Mouse (Mus musculus) stomach, embryonic 14.5 days (tissue): Measurements from ENCODE around the gene Arhgef28. TPM values are rescaled to one million over a fixed set of nuclear protein-coding genes. Genes with fewer than 3 reads are reported as not detected.

Experiments used
- ATAC-seq: fragments of 200-750 bp; cut with Nextera tagmentation; 2 replicates; pipeline ENCODE4 v1.8.0; 2017; ENCODE audit warnings: low read depth, moderate TSS enrichment; ENCODE audit not compliant: insufficient number of reproducible peaks, insufficient read depth, low FRiP score
- H3K27ac ChIP-seq: fragments of 300-500 bp; sonication (generic); 2 replicates; pipeline ENCODE4 v1.5.1; 2014; ENCODE audit warnings: mild to moderate bottlenecking, low read length, moderate library complexity, mixed read lengths
- H3K27me3 ChIP-seq: fragments of 300-500 bp; sonication (generic); 2 replicates; pipeline ENCODE4 v1.6.1; 2014; ENCODE audit warnings: low read length, control low read depth, mixed read lengths; ENCODE audit not compliant: control insufficient read depth, insufficient read depth
- H3K36me3 ChIP-seq: fragments of 300-500 bp; sonication (generic); 2 replicates; pipeline ENCODE4 v1.6.1; 2014; ENCODE audit warnings: mild to moderate bottlenecking, control low read depth, low read length, moderate library complexity, mixed read lengths; ENCODE audit not compliant: control insufficient read depth, insufficient read depth
- H3K4me1 ChIP-seq: fragments of 300-500 bp; sonication (generic); 2 replicates; pipeline ENCODE4 v1.6.1; 2014; ENCODE audit warnings: low read length, control low read depth, mixed read lengths; ENCODE audit not compliant: control insufficient read depth, insufficient read depth
- H3K4me2 ChIP-seq: fragments of 300-500 bp; sonication (generic); replicated peaks from 2 replicates; pipeline ENCODE4 v1.6.1; 2014; ENCODE audit warnings: low read depth, low read length, control low read depth
- H3K4me3 ChIP-seq: fragments of 300-500 bp; sonication (generic); 2 replicates; pipeline ENCODE4 v1.5.1; 2014; ENCODE audit warnings: low read depth, low read length, control low read depth
- H3K9ac ChIP-seq: fragments of 300-500 bp; sonication (generic); replicated peaks from 2 replicates; pipeline ENCODE4 v1.6.1; 2014; ENCODE audit warnings: low read depth, mild to moderate bottlenecking, control low read depth, low read length, moderate library complexity, mixed read lengths
- H3K9me3 ChIP-seq: fragments of 300-500 bp; sonication (generic); 2 replicates; pipeline ENCODE4 v1.6.1; 2016; ENCODE audit warnings: low read depth, low read length, control low read depth; ENCODE audit not compliant: control insufficient read depth
- WGBS: fragments of 180-500 bp; shearing (Covaris S2); extraction: QIAGEN DNeasy Blood & Tissue Kit; methylation state at CpG from one replicate; pipeline ENCODE4 v1.1.7; 2014; 5-methylcytosine and 5-hydroxymethylcytosine counted together
- polyA plus RNA-seq: library from polyadenylated mRNA; unstranded; fragments of >200 nt; fragmentation: Nextera tagmentation; extraction: Ambion mirVana; gene quantifications from 2 replicates; pipeline ENCODE4 v1.2.1, GENCODE M21; 2014

Gene Arhgef28
- polyA plus RNA-seq, 1 experiment from 2014 or later, result 28.4 TPM

- Histone ChIP-seq H3K4me2 (no peak overlapping the region), H3K4me1 (no peaks in the 10 kb centered on the region), H3K27ac (no peak overlapping the region), H3K9ac (no peak overlapping the region), H3K36me3 (peaks cover 2% of the 10 kb centered on the region; the same call in 1 of the 2 replicates), H3K27me3 (no peaks in the 10 kb centered on the region), H3K4me3 (no peak overlapping the region), H3K9me3 (no peaks in the 10 kb centered on the region)
- 79% methylated on average over 6 of the region's 6 CpGs for WGBS
- ATAC-seq, result no peak
These were observed 257.4 kb downstream of the Arhgef28 start for GRCm38 (mm10) chr13:97948856-97949255.

GRCm38 (mm10) chr13:97947598-97947997 is 258.6 kb downstream of the Arhgef28 start:
- no peak overlapping the region for H3K9ac ChIP-seq
- 73% methylated on average over 3 of the region's 3 CpGs for WGBS
- no peaks in the 10 kb centered on the region for H3K4me1 ChIP-seq
- no peak overlapping the region for H3K4me2 ChIP-seq
- H3K9me3 ChIP-seq, result no peaks in the 10 kb centered on the region
- H3K4me3 ChIP-seq, result no peak overlapping the region
- H3K27ac ChIP-seq, result no peak overlapping the region
- H3K27me3 ChIP-seq, result no peaks in the 10 kb centered on the region
- ATAC-seq, result no peak
- peaks cover 2% of the 10 kb centered on the region; the same call in 1 of the 2 replicates for H3K36me3 ChIP-seq

GRCm38 (mm10) chr13:97946422-97946821 is 259.8 kb downstream of the Arhgef28 start:
- H3K4me3 ChIP-seq, result no peak overlapping the region
- no peak overlapping the region for H3K27ac ChIP-seq
- 60% methylated on average over 7 of the region's 7 CpGs for WGBS
- H3K27me3 ChIP-seq, result no peaks in the 10 kb centered on the region
- H3K4me2 ChIP-seq, result no peak overlapping the region
- peak; percentile 56; the same call in 1 of the 2 replicates for ATAC-seq
- H3K9me3 ChIP-seq, result no peaks in the 10 kb centered on the region
- H3K4me1 ChIP-seq, result no peaks in the 10 kb centered on the region
- H3K36me3 ChIP-seq, result peaks cover 2% of the 10 kb centered on the region; the same call in 1 of the 2 replicates
- H3K9ac ChIP-seq, result no peak overlapping the region

- no peaks in the 10 kb centered on the region for H3K27me3 ChIP-seq
- no peak overlapping the region for H3K4me2 ChIP-seq
- 85% methylated on average over 13 of the region's 13 CpGs for WGBS
- H3K9me3 ChIP-seq, result no peaks in the 10 kb centered on the region
- no peak overlapping the region for H3K27ac ChIP-seq
- no peak overlapping the region for H3K9ac ChIP-seq
- no peak for ATAC-seq
- H3K4me1 ChIP-seq, result no peaks in the 10 kb centered on the region
- peaks cover 2% of the 10 kb centered on the region; the same call in 1 of the 2 replicates for H3K36me3 ChIP-seq
- no peak overlapping the region for H3K4me3 ChIP-seq
These were observed 264.1 kb downstream of the Arhgef28 start for GRCm38 (mm10) chr13:97941909-97942680.

GRCm38 (mm10) chr13:97941099-97941498 is 265.1 kb downstream of the Arhgef28 start:
- no peak overlapping the region for H3K4me2 ChIP-seq
- no peak overlapping the region for H3K4me3 ChIP-seq
- no peaks in the 10 kb centered on the region for H3K9me3 ChIP-seq
- H3K27me3 ChIP-seq, result no peaks in the 10 kb centered on the region
- peaks cover 2% of the 10 kb centered on the region; the same call in 1 of the 2 replicates for H3K36me3 ChIP-seq
- ATAC-seq, result no peak
- H3K9ac ChIP-seq, result no peak overlapping the region
- H3K27ac ChIP-seq, result no peak overlapping the region
- no peaks in the 10 kb centered on the region for H3K4me1 ChIP-seq
- WGBS, result 69% methylated on average over 6 of the region's 6 CpGs

DNA sequence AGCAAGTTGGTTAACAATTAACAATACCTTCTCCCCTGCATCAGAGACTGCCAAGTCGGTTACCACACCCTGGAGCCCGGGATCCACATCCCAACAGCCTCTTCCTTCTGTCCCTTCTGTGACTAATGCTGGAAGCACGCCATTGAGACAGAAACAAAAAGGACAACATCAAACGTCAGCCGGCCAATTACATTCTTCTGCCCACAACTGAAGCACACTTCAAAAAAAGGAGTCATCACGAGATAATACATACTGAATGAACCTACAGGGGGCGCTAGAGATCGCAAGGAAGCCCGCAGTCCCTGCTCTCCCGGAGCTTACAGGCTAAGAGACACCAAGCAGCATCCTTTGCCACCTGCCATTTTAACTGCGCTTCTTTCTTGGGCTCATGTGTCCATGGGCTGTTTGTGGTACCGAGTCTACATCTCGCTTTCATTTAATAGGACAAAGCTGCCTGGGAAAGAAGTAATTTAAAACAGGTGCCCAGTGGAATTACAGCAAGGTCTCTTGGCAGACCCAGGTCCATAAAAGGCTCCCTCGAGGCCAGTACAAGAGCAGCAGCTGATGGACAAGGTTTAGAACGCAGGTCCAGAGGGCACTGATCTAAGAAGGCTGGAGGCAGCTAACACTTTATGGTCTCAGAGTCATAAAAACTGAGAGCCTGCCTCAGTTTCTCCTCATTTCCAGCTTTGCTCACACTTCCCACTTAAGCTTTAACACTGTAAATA is 266.6 kb downstream of the Arhgef28 start:
- WGBS, result 70% methylated on average over 15 of the region's 15 CpGs
- Histone ChIP-seq H3K4me1 (no peaks in the 10 kb centered on the region), H3K9me3 (no peaks in the 10 kb centered on the region), H3K27me3 (no peaks in the 10 kb centered on the region), H3K4me2 (no peak overlapping the region), H3K27ac (no peak overlapping the region), H3K36me3 (no peaks in the 10 kb centered on the region), H3K9ac (no peak overlapping the region), H3K4me3 (no peak overlapping the region)
- ATAC-seq, result no peak

GRCm38 (mm10) chr13:97938596-97939297 is 267.5 kb downstream of the Arhgef28 start:
- H3K27ac ChIP-seq, result no peak overlapping the region
- no peak overlapping the region for H3K9ac ChIP-seq
- no peak overlapping the region for H3K4me2 ChIP-seq
- WGBS, result 32% methylated on average over 18 of the region's 18 CpGs
- ATAC-seq, result 0 out of 2 replicates have a peak, but pooled peaks have one; percentile 56
- no peak overlapping the region for H3K4me3 ChIP-seq
- H3K4me1 ChIP-seq, result no peaks in the 10 kb centered on the region
- no peaks in the 10 kb centered on the region for H3K36me3 ChIP-seq
- H3K9me3 ChIP-seq, result no peaks in the 10 kb centered on the region
- no peaks in the 10 kb centered on the region for H3K27me3 ChIP-seq

GRCm38 (mm10) chr13:97937919-97938318 is 268.3 kb downstream of the Arhgef28 start:
- H3K36me3 ChIP-seq, result no peaks in the 10 kb centered on the region
- no peak overlapping the region for H3K4me3 ChIP-seq
- H3K4me2 ChIP-seq, result no peak overlapping the region
- no peaks in the 10 kb centered on the region for H3K9me3 ChIP-seq
- 17% methylated on average over 7 of the region's 7 CpGs for WGBS
- H3K27ac ChIP-seq, result no peak overlapping the region
- ATAC-seq, result no peak
- no peaks in the 10 kb centered on the region for H3K4me1 ChIP-seq
- no peak overlapping the region for H3K9ac ChIP-seq
- H3K27me3 ChIP-seq, result no peaks in the 10 kb centered on the region
